Mouse (Mus musculus): ENCODE data around the gene Gm10330.
"Not testable (repeated sequence)": the region's sequence is repeated elsewhere in the genome, so short reads cannot be mapped to it uniquely, and the experiment has no call there.

Gm10330 gene

DNA sequence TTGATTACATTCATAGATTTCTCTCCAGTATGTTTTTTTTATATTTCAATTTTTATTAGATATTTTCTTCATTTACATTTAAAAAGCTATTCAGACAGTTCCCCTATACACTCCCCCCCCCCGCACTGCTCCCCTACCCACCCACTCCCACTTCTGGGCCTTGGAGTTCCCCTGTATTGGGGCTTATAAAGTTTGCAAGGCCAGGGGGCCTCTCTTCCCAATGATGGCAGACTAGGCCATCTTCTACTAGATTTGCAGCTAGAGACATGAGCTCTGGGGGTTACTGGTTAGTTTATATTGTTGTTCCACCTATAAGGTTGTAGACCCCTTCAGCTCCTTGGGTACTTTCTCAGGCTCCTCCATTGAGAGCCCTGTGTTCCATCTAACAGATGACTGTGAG, at the start of gene Gm10330:
TSS of gene Gm10330 (minus strand) at position 101 of the 400 bp plus-strand sequence.
- not testable (repeated sequence) for DNase-seq

- DNase-seq = not testable (repeated sequence)
Observed at GRCm38 (mm10) chr12:23800776-23801175, 20.7 kb upstream of the Gm10330 start.

DNA sequence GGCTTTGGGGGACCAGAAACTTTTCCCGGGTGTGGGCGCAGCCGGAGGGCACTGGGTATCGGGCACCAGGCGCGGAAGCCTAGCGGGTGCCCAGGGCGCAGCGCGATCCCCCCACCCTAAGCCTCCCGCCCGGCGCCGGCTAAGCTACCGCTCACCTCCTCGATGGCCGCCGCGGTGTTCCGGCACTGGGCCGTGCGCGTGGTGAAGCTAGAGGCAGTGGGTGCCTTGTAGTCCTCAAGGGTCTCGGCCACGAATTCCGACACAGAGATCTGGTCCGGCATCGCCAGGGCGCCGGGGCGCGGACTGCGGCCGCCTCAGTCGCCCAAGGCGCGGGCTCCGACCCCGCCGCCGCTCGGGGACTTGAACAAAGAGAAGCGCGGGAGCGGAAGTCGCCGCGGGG, 20.3 kb upstream of the Gm10330 start:
- peak; percentile 2 for DNase-seq

Measured in lung, postnatal 14 days (tissue).